Mouse (Mus musculus) liver, embryonic 11.5 days (tissue): ENCODE measurements around the gene Aldh1l2. TPM values are rescaled to one million over a fixed set of nuclear protein-coding genes. Genes with fewer than 3 reads are reported as not detected.
A peak's percentile ranks its signal among the peaks of the same experiment; 100 is the strongest.

Experiments used
- ATAC-seq: fragments of 200-750 bp; cut with Nextera tagmentation; replicated peaks from 2 replicates; pipeline ENCODE4 v1.8.0; 2017; ENCODE audit warnings: moderate number of reproducible peaks, mild to moderate bottlenecking, moderate TSS enrichment, moderate library complexity; ENCODE audit not compliant: low FRiP score
- DNase-seq: peaks from one replicate; pipeline ENCODE4 v3.0.0-alpha.2; 2017; ENCODE audit warnings: low spot score
- H3K27ac ChIP-seq: fragments of 300-500 bp; sonication (generic); 2 replicates; pipeline ENCODE4 v1.5.1; 2014; ENCODE audit warnings: mild to moderate bottlenecking, low read depth, low read length, control low read depth
- H3K27me3 ChIP-seq: fragments of 300-500 bp; sonication (generic); replicated peaks from 2 replicates; pipeline ENCODE4 v1.6.1; 2014; ENCODE audit warnings: low read length, mixed read lengths; ENCODE audit not compliant: control insufficient read depth, insufficient read depth
- H3K36me3 ChIP-seq: fragments of 300-500 bp; sonication (generic); 2 replicates; pipeline ENCODE4 v1.6.1; 2014; ENCODE audit warnings: mild to moderate bottlenecking, low read length, moderate library complexity, mixed read lengths; ENCODE audit not compliant: control insufficient read depth, insufficient read depth
- H3K4me1 ChIP-seq: fragments of 300-500 bp; sonication (generic); replicated peaks from 2 replicates; pipeline ENCODE4 v1.6.1; 2014; ENCODE audit warnings: low read length, mixed read lengths; ENCODE audit not compliant: control insufficient read depth, insufficient read depth
- H3K4me2 ChIP-seq: fragments of 300-500 bp; sonication (generic); 2 replicates; pipeline ENCODE4 v1.6.1; 2014; ENCODE audit warnings: mild to moderate bottlenecking, control low read depth, moderate library complexity
- H3K4me3 ChIP-seq: fragments of 300-500 bp; sonication (generic); 2 replicates; pipeline ENCODE4 v1.5.1; 2014; ENCODE audit warnings: low read depth, low read length, control low read depth
- H3K9ac ChIP-seq: fragments of 300-500 bp; sonication (generic); 2 replicates; pipeline ENCODE4 v1.6.1; 2014; ENCODE audit warnings: low read depth, low read length, control low read depth
- H3K9me3 ChIP-seq: fragments of 300-500 bp; sonication (generic); 2 replicates; pipeline ENCODE4 v1.6.1; 2016; ENCODE audit warnings: low read length, inconsistent platforms, mixed read lengths; ENCODE audit not compliant: control insufficient read depth
- WGBS: fragments of 180-500 bp; shearing (Covaris S2); extraction: QIAGEN DNeasy Blood & Tissue Kit; methylation state at CpG from one replicate; pipeline ENCODE4 v1.1.7; 2014; 5-methylcytosine and 5-hydroxymethylcytosine counted together
- polyA plus RNA-seq: library from polyadenylated mRNA; unstranded; fragments of >200 nt; fragmentation: Nextera tagmentation; extraction: Ambion mirVana; gene quantifications from 2 replicates; pipeline ENCODE4 v1.2.1, GENCODE M21; 2014

Aldh1l2 gene
- polyA plus RNA-seq, 1 experiment from 2014 or later, result 0.58 TPM

- Histone ChIP-seq H3K27me3 (no peaks in the 10 kb centered on the region), H3K4me1 (no peaks in the 10 kb centered on the region), H3K36me3 (no peaks in the 10 kb centered on the region), H3K4me2 (no peak overlapping the region), H3K9ac (no peak overlapping the region), H3K9me3 (no peaks in the 10 kb centered on the region), H3K4me3 (no peak overlapping the region), H3K27ac (no peak overlapping the region)
- 56% methylated on average over 8 of the region's 8 CpGs for WGBS
- no peak for ATAC-seq
- no peak for DNase-seq
Measured at GRCm38 (mm10) chr10:83508962-83509660, 24.8 kb downstream of the Aldh1l2 start.

GRCm38 (mm10) chr10:83497321-83497720, 36.6 kb downstream of the Aldh1l2 start:
- no peak for DNase-seq
- Histone ChIP-seq H3K27ac (no peak overlapping the region), H3K9me3 (no peaks in the 10 kb centered on the region), H3K4me2 (no peak overlapping the region), H3K9ac (no peak overlapping the region), H3K4me1 (no peaks in the 10 kb centered on the region), H3K4me3 (no peak overlapping the region), H3K27me3 (no peaks in the 10 kb centered on the region), H3K36me3 (no peaks in the 10 kb centered on the region)
- no peak for ATAC-seq
- 80% methylated on average over 13 of the region's 13 CpGs for whole genome bisulfite sequencing

- H3K9ac ChIP-seq, result no peak overlapping the region
- H3K4me1 ChIP-seq, result no peaks in the 10 kb centered on the region
- H3K36me3 ChIP-seq, result no peaks in the 10 kb centered on the region
- DNase-seq (no peak), ATAC-seq (no peak)
- no peak overlapping the region for H3K4me2 ChIP-seq
- 86% methylated on average over 6 of the region's 6 CpGs for WGBS
- H3K27ac ChIP-seq, result no peak overlapping the region
- H3K4me3 ChIP-seq, result no peak overlapping the region
- H3K27me3 ChIP-seq, result no peaks in the 10 kb centered on the region
- H3K9me3 ChIP-seq, result no peaks in the 10 kb centered on the region
Measured at GRCm38 (mm10) chr10:83490506-83490905, 43.4 kb downstream of the Aldh1l2 start.

GRCm38 (mm10) chr10:83477286-83477685, 56.7 kb downstream of the Aldh1l2 start:
- no peak for DNase-seq
- Histone ChIP-seq H3K9ac (no peak overlapping the region), H3K9me3 (no peaks in the 10 kb centered on the region; the same call in 1 of the 2 replicates), H3K27me3 (no peaks in the 10 kb centered on the region), H3K36me3 (no peaks in the 10 kb centered on the region), H3K4me3 (no peak overlapping the region), H3K4me2 (no peak overlapping the region), H3K4me1 (no peaks in the 10 kb centered on the region), H3K27ac (no peak overlapping the region)
- WGBS, result 77% methylated on average over 5 of the region's 5 CpGs
- ATAC-seq, result no peak

- H3K4me1 ChIP-seq, result no peaks in the 10 kb centered on the region
- no peak overlapping the region for H3K9ac ChIP-seq
- DNase-seq (peak; percentile 26), ATAC-seq (no peak)
- no peaks in the 10 kb centered on the region for H3K27me3 ChIP-seq
- no peaks in the 10 kb centered on the region for H3K36me3 ChIP-seq
- WGBS, result 90% methylated on average over 13 of the region's 13 CpGs
- H3K4me2 ChIP-seq, result no peak overlapping the region
- no peaks in the 10 kb centered on the region; the same call in 1 of the 2 replicates for H3K9me3 ChIP-seq
- H3K27ac ChIP-seq, result no peak overlapping the region
- no peak overlapping the region for H3K4me3 ChIP-seq
Measured at GRCm38 (mm10) chr10:83475226-83475625, 58.7 kb downstream of the Aldh1l2 start.

- H3K36me3 ChIP-seq, result no peaks in the 10 kb centered on the region
- no peaks in the 10 kb centered on the region for H3K27me3 ChIP-seq
- WGBS, result 81% methylated on average over 3 of the region's 3 CpGs
- H3K4me2 ChIP-seq, result no peak overlapping the region
- no peak overlapping the region for H3K9ac ChIP-seq
- no peaks in the 10 kb centered on the region for H3K4me1 ChIP-seq
- H3K4me3 ChIP-seq, result no peak overlapping the region
- no peak for ATAC-seq
- no peak overlapping the region for H3K27ac ChIP-seq
- DNase-seq, result no peak
- H3K9me3 ChIP-seq, result peaks cover 5% of the 10 kb centered on the region; the same call in 1 of the 2 replicates
Measured at GRCm38 (mm10) chr10:83457531-83457930, 76.4 kb downstream of the Aldh1l2 start.

- no peaks in the 10 kb centered on the region for H3K36me3 ChIP-seq
- H3K27ac ChIP-seq, result no peak overlapping the region
- no peaks in the 10 kb centered on the region for H3K4me1 ChIP-seq
- no peak overlapping the region for H3K4me2 ChIP-seq
- ATAC-seq (no peak), DNase-seq (no peak)
- H3K9me3 ChIP-seq, result peaks cover 2% of the 10 kb centered on the region
- 81% methylated on average over 7 of the region's 7 CpGs for WGBS
- H3K27me3 ChIP-seq, result no peaks in the 10 kb centered on the region
- no peak overlapping the region for H3K4me3 ChIP-seq
- H3K9ac ChIP-seq, result no peak overlapping the region
Measured at GRCm38 (mm10) chr10:83448582-83448981, 85.4 kb downstream of the Aldh1l2 start.

Other genes with a start within 250 kb of the Aldh1l2 start
- gene Slc41a2, start 196.3 kb downstream of the Aldh1l2 start, polyA plus RNA-seq, result 0.06 and 0.08 TPM in 2 replicates
- gene D10Wsu102e, start 173.9 kb downstream of the Aldh1l2 start, polyA plus RNA-seq, result 0.79 and 0.81 TPM in 2 replicates
- gene Washc4, start 9.6 kb upstream of the Aldh1l2 start, polyA plus RNA-seq, result 27.5 and 31.0 TPM in 2 replicates
- 26.8 and 29.9 TPM in 2 replicates for gene Appl2, start 114.6 kb upstream of the Aldh1l2 start, polyA plus RNA-seq
- gene 1500009L16Rik, start 188.7 kb upstream of the Aldh1l2 start, polyA plus RNA-seq, result 7.8 and 10.0 TPM in 2 replicates